Mouse (Mus musculus): Measurements from ENCODE around the gene Sgms1.

DNA sequence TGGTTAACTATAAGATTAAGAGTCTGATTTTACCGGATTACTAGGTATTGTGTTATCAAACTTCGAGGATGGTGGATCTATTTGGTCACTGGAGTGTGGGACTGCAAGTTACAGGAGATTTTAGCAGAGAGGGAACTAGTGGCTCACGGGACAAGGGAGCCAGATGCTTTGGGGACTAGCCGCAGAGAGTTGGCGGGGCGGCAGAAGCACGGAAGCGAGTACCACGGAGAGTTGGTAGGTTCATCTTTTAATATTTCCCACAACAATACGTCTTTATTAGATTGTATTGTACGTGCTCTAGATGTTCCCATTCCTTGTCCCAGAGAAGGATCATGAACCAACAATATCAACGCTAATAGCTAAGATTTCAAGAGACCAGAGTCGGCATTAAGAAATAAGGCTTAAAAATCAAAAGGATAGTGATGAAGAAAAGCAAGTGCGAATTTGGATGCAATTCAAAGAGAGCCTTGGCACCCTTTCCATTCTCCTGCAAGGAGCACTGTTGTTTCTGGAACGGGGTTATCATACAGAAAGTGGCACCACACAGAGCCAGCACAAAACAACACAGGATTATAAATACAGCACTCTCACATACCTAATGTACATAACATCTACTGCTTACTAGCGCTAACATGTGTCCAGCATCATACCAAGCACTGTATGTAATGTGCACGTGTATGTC, 56.6 kb downstream of the Sgms1 start:
- no peak for TF ChIP-seq CTCF (IDR thresholded peaks at IDR 0.05; ENCODE audit: control insufficient read depth, insufficient read depth, insufficient read length)
- no peak for TF ChIP-seq CEBPB (IDR thresholded peaks at IDR 0.05; ENCODE audit: low read depth)
- no peak for TF ChIP-seq MYOG (IDR thresholded peaks at IDR 0.05; ENCODE audit: control insufficient read depth, extremely low read depth, insufficient read length)
- no peak for TF ChIP-seq USF1 (IDR thresholded peaks at IDR 0.05; ENCODE audit: low read depth)
- no peak for TF ChIP-seq MAX (IDR thresholded peaks at IDR 0.05)

Data from C2C12 (cell line).